Mouse (Mus musculus) cerebellum, adult 2 months (tissue): ENCODE data around the gene Abca7.

Experiments used
- CTCF ChIP-seq: fragments of 200-500 bp; IDR thresholded peaks from 2 replicates; pipeline ENCODE4 v1.5.1; 2011; ENCODE audit warnings: low read depth, mild to moderate bottlenecking, control low read depth, low read length, moderate library complexity, borderline replicate concordance; ENCODE audit not compliant: insufficient read depth
- POLR2A ChIP-seq: fragments of 200-500 bp; IDR thresholded peaks from 2 replicates; pipeline ENCODE4 v1.6.1; 2011; ENCODE audit warnings: low read length, control low read depth, borderline replicate concordance; ENCODE audit not compliant: insufficient read depth

DNA sequence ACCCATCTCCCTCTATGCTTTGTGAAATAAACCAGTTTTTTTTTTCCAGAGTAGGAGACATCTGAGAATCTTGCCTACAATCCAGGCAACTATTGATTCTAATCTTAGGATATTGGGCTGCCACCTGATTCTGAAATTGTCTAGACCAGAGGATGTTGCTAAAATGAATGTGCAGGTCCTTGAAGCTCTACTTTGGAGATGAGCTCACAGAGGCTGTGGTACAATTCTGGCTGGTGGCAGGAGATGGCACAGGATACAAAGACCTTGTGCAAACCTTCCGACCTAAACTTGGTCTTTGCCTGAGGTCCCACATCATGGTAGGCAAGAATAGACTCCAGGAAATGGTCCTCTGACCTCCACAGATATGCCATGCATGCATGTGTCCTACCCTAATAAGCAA is 658 bp upstream of the Abca7 start:
- no peak for TF ChIP-seq CTCF
- TF ChIP-seq POLR2A = no peak
